Mouse (Mus musculus) lung, adult 2 months (tissue): Measurements from ENCODE around the gene Grik2.

Source experiments
- CTCF ChIP-seq: fragments of 200-500 bp; IDR thresholded peaks from 2 replicates; pipeline ENCODE4 v1.5.1; 2011; ENCODE audit warnings: mild to moderate bottlenecking, low read length, control low read depth; ENCODE audit not compliant: insufficient read depth
- POLR2A ChIP-seq: fragments of 200-500 bp; IDR thresholded peaks from 2 replicates; pipeline ENCODE4 v1.6.1; 2011; ENCODE audit warnings: low read depth, mild to moderate bottlenecking, control low read depth, low read length, borderline replicate concordance; ENCODE audit errors: extremely low read depth

- no peak for TF ChIP-seq CTCF
- TF ChIP-seq POLR2A = no peak
Observed at GRCm38 (mm10) chr10:49716856-49717255, 71.7 kb downstream of the Grik2 start.
